Mouse (Mus musculus) layer of hippocampus, postnatal 25 days (tissue): ENCODE measurements around the gene Folr1. TPM values are rescaled to one million over a fixed set of nuclear protein-coding genes. Genes with fewer than 3 reads are reported as not detected.

Experiments
- DNase-seq, 2 experiments: peaks; one replicate each; pipeline ENCODE4 v3.0.0; 2022; ENCODE audit warnings: mixed read lengths in 2 of 2, low spot score in 1 of 2; ENCODE audit errors: extremely low spot score in 1 of 2
- total RNA-seq, 2 experiments: library from RNA; stranded (reverse); gene quantifications; 2 replicates each; pipeline ENCODE4 v1.2.3; 2021

Folr1 gene
- total RNA-seq, 2 experiments from 2014 or later, result 1.9 to 2.1 TPM

- DNase-seq, result no peak
Observed at GRCm38 (mm10) chr7:101869163-101869500, 1.5 kb downstream of the Folr1 start.

DNA sequence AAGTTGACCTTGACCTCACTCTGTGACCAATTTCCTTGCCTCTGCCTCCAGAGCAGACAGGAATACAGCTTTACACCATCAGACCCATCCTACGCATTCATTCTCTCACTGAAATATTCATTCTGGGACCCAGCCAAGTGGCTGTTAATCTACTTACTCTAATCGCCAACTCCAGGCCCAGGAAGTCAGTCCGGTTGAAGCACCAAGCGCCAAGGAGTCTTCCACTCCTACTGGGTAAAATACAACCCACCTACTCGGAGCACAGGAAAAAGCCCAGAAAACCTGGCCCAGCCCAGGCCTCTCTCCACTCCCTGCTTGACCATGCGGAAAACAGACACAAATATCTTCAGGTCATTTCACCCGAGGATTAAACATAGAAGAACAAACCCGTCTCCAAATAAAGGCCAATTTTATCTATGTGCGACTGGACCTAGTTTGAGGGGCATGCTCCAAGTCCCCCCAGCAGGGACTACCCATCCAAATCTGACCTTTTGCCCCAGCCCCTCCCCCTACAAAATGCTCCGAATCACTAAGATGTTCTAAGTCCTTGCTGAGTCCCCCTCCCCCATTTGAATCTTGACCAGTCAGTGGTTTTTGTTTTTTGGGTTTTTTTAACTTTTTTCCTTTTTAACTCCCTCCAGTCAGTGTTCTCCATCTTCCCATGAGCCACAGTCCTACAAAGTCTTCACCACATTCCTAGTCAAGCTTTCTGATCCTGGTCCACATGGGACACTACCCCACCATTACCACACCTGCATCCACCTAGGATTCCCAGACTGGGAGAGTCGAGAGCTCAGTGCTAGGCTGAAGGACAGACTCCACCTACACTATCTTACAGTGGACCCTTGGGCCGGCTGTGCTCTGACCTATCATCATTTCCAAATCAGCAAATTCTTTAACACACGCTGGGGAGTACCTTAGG lies 2.1 kb downstream of the Folr1 start:
- DNase-seq, result no peak

- no peak for DNase-seq
Observed at GRCm38 (mm10) chr7:101867482-101867881, 3.1 kb downstream of the Folr1 start.

DNA sequence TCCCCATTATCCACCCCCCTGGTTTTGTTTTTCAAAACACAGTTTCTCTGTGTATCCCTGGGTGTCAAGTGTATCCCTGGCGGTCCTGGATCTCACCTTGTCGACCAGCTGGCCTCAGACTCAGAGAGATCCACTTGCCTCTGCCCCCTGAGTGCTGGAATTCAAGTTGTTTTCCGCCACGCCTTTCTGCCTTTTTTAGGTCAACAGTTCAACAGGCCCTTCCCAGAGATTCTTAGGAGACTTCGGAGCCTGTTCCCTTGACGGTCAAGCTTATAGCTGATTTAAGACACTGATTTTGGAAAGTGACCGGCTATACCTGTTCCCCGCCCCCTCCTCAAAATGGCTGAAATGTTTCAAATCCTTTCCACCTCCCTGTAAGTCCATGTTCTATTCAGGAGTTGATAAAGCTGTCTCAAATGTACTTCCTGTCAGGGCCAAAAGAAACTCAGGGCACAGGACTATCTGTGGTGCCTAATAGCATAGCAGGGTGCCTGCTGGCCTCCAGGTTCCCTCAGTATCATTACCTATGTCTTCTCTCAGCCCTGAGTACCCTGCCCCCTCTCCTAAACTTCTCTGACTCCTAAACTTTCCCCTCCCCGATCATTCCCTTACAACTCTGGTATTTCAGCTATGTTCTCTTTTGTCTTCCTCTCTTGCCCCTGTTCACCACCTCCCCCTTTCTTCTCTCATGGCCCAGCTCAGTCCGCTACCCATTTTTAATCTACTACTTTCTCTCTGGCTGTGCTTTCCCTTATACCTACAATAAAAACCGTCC lies 3.9 kb downstream of the Folr1 start:
- no peak for DNase-seq

GRCm38 (mm10) chr7:101863415-101863814 lies 7.2 kb downstream of the Folr1 start, which contains the start of gene Anapc15:
Gene Anapc15, plus strand, starts transcription at chr7:101863715.
- DNase-seq, result no peak

- no peak for DNase-seq
Observed at GRCm38 (mm10) chr7:101862291-101862690, 8.3 kb downstream of the Folr1 start.

- DNase-seq, result no peak
Observed at GRCm38 (mm10) chr7:101860978-101861377, 9.6 kb downstream of the Folr1 start.

DNA sequence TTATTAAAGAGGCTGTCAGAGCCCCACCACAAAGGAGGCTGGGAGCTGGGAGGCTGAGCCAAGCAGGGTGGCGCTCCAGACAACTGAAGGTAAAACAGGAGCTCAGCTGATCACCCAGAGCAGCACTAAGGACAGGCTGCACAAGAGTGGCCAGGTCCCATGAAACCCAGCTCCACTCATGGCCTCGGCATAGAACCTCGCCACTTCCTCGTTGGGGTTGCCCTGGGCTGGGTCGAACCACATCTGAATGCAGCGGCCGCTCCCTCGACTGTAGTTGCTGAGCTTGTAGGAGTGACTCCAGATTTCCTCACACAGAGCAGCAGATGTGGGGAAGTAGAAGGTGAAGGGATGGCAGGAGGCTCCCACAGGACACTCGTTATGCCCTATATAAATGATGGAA lies 12.2 kb downstream of the Folr1 start:
- DNase-seq, result no peak

- DNase-seq, result no peak
Observed at GRCm38 (mm10) chr7:101857094-101857493, 13.5 kb downstream of the Folr1 start, which contains the start of gene Folr2. Gene Folr2, minus strand, starts transcription at chr7:101857194.

GRCm38 (mm10) chr7:101853816-101854215 lies 16.8 kb downstream of the Folr1 start:
- no peak for DNase-seq

DNA sequence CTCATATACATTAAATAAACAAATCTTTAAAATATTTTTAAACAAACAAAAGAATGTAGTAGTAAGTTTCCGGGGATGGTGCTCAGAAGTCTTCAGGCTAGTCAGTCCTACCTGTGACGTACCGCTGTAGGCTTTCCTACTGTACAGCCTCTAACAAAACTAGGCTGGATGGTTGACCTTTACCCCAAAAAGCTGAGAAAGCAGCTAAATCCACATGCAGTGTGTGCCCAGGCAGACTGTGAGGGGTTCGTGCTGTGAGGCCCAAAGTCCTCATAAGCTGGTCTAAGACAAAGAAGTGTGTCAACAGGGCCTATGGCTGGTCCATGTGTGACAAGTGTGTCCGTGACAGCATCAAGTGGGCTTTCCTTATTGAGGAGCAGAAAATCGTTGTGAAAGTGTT lies 17.7 kb downstream of the Folr1 start:
- no peak for DNase-seq

DNA sequence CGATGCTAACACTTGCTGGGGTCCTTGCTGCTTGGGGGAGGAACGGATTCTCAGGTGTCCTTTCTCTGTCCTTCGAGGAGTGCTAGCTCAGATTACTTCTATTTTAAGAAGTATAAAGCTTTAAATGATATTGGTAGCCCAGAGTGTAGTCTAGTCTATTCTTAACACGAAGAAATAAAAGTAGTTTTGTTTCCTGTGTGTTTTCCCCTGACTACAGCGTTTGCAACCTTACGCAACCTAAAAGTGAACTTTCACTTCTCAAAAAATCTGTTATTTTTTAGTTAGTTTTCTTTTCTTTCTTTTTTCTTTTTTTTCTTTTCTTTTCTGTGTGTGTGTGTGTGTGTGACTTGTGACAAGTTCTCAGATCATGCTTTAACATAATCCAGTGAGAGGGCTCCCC lies 18.9 kb downstream of the Folr1 start:
- no peak for DNase-seq

DNA sequence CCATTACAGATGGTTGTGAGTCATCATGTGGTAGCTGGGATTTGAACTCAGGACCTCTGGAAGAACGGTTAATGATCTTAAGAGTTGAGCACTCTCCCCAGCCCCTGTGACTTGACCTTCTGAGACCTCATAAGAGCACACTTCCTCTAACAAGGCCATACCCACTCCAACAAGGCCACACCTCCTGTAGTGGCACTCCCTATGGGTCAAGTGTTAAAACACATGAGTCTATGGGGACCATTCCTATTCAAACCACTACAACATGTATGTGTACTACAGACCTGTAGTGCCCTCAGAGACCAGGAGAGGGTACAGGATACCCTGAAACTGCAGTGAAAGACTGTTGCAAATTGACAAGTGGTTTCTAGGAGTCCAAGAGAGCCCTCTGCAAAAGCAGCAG lies 22.7 kb downstream of the Folr1 start:
- DNase-seq, result no peak

DNA sequence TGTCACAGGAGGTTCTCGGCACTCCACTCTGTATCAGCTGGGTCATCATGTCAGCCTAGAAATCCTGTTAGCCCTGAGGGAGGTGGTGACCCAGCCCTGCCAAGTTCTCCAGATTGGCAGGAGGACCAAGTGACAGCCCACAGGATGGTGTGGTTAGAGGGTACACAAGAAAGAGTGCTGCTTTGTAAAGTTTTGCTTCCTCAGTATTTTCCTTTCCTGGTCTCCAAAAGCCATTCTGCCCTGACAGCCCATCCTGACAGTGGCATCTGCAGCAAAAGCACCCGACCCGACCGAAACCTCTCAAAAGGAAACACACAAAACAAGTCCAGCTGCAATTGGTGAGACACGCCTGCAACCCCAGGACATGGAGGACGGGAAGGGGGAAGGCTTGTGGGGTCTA lies 26.4 kb downstream of the Folr1 start:
- no peak for DNase-seq

- peak; percentile 29 to 56 for DNase-seq
Observed at GRCm38 (mm10) chr7:101837606-101838471, 32.7 kb downstream of the Folr1 start, which contains the start of gene Inppl1. Gene Inppl1, minus strand, starts transcription at chr7:101838229.

DNA sequence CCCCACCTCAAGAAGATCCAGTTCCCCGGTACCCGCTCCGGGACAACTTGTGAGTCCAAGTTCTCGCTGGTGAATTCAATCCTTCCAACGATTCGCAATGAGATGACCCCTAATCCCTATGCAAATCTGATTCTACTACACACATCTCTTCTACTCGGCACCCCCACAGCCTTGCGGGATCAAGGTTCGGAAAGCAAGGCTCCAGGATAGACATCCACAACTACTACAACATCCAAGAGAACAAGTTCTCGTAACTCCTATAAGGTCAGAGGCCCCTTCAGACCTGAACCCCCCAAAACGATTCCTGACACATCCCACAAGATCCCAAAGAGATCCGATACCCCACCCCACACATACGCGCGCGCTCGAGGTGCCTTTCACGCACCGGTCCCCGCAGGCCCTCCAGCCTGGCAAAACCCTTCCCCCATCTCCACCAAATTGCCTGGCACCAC lies 33.4 kb downstream of the Folr1 start:
- DNase-seq, result no peak

DNA sequence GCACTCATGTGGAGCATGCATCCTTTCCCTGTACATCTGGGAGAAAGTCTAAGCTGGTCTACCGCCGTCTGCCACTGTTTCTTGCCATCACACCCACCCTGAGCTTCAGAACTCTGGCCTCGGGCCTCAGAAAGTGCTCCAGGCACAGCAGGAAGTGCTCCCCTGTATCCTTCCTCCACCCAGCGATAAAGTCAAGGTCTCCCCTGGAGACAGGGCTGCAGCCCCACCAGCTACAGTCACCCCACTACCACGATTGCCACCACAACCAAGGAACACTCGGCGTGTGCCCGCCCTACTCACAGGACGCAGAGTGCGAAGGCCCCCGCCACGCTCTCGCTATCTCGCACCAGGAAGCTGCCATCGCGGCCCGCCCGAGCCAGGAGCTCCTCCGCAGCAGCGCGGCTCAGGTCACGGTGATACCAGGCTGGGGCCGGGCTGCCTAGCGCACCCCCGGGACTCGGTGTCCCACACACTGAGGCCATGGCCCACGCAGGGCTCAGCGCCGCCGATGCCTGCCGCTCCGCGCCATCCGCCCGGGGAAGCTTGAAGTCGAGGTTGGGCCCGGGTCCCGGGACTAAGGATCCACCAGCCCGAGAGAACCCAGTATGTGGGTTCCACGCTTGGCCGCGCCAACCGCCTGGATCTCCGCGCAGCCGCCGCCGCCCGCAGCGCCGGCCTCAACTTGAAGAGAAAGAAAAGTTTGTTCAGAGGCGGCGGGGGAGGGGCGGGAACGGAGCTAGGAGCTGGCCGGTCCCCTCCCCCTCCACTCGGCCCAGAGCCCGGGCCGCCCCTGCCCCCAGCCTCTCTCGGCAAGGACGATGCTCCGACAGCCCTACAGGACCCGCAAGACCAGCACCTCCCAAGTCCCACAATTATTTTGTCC lies 34.1 kb downstream of the Folr1 start:
- peak; percentile 23 to 60 for DNase-seq

GRCm38 (mm10) chr7:101835457-101836109 lies 35.0 kb downstream of the Folr1 start:
- DNase-seq, result no peak

GRCm38 (mm10) chr7:101834903-101835302 lies 35.7 kb downstream of the Folr1 start:
- no peak for DNase-seq
